Mouse (Mus musculus) forebrain, embryonic 11.5 days (tissue): ENCODE measurements around the gene Uhrf2. TPM values are rescaled to one million over a fixed set of nuclear protein-coding genes. Genes with fewer than 3 reads are reported as not detected.

Source experiments
- ATAC-seq: fragments of 200-750 bp; cut with Nextera tagmentation; replicated peaks from 2 replicates; pipeline ENCODE4 v1.8.0; 2017; ENCODE audit warnings: moderate TSS enrichment; ENCODE audit not compliant: low FRiP score
- DNase-seq: peaks from one replicate; pipeline ENCODE4 v3.0.0-alpha.2; 2017; ENCODE audit warnings: low spot score
- H3K27ac ChIP-seq: fragments of 300-500 bp; sonication (generic); 2 replicates; pipeline ENCODE4 v1.5.1; 2014; ENCODE audit warnings: low read depth, low read length
- H3K27me3 ChIP-seq: fragments of 300-500 bp; sonication (generic); 2 replicates; pipeline ENCODE4 v1.6.1; 2014; ENCODE audit warnings: mild to moderate bottlenecking, low read length, mixed read lengths; ENCODE audit not compliant: control insufficient read depth, insufficient read depth
- H3K36me3 ChIP-seq: fragments of 300-500 bp; sonication (generic); 2 replicates; pipeline ENCODE4 v1.6.1; 2014; ENCODE audit warnings: mild to moderate bottlenecking, low read length, moderate library complexity, mixed read lengths; ENCODE audit not compliant: control insufficient read depth, insufficient read depth
- H3K4me1 ChIP-seq: fragments of 300-500 bp; sonication (generic); replicated peaks from 2 replicates; pipeline ENCODE4 v1.6.1; 2014; ENCODE audit warnings: low read length, mixed read lengths; ENCODE audit not compliant: control insufficient read depth, insufficient read depth
- H3K4me2 ChIP-seq: fragments of 300-500 bp; sonication (generic); 2 replicates; pipeline ENCODE4 v1.6.1; 2014; ENCODE audit warnings: low read depth, mild to moderate bottlenecking, low read length, moderate library complexity, mixed read lengths; ENCODE audit not compliant: severe bottlenecking
- H3K4me3 ChIP-seq: fragments of 300-500 bp; sonication (generic); 2 replicates; pipeline ENCODE4 v1.5.1; 2014; ENCODE audit warnings: low read depth, low read length
- H3K9ac ChIP-seq: fragments of 300-500 bp; sonication (generic); 2 replicates; pipeline ENCODE4 v1.6.1; 2014; ENCODE audit warnings: low read length
- H3K9me3 ChIP-seq: fragments of 300-500 bp; sonication (generic); 2 replicates; pipeline ENCODE4 v1.6.1; 2016; ENCODE audit warnings: low read length, mixed read lengths; ENCODE audit not compliant: control insufficient read depth
- WGBS: fragments of 180-500 bp; shearing (Covaris S2); extraction: QIAGEN DNeasy Blood & Tissue Kit; methylation state at CpG from one replicate; pipeline ENCODE4 v1.1.7; 2014; 5-methylcytosine and 5-hydroxymethylcytosine counted together
- polyA plus RNA-seq: library from polyadenylated mRNA; unstranded; fragments of >200 nt; fragmentation: Nextera tagmentation; extraction: Ambion mirVana; gene quantifications from 2 replicates; pipeline ENCODE4 v1.2.1, GENCODE M21; 2014

The Uhrf2 gene
- polyA plus RNA-seq, 1 experiment from 2014 or later = 92.3 TPM

- DNase-seq (no peak), ATAC-seq (no peak)
- H3K9ac ChIP-seq = no peak overlapping the region
- H3K4me3 ChIP-seq = no peak overlapping the region
- peak overlapping the region; percentile 7; the same call in 1 of the 2 replicates for H3K27ac ChIP-seq
- H3K4me1 ChIP-seq = peaks cover 3% of the 10 kb centered on the region; the same call in 1 of the 2 replicates
- H3K9me3 ChIP-seq = no peaks in the 10 kb centered on the region
- WGBS = 64% methylated on average over 7 of the region's 7 CpGs
- no peak overlapping the region for H3K4me2 ChIP-seq
- H3K36me3 ChIP-seq = no peaks in the 10 kb centered on the region; the same call in 1 of the 2 replicates
- no peaks in the 10 kb centered on the region for H3K27me3 ChIP-seq
Observed at GRCm38 (mm10) chr19:30124999-30125669, 94.8 kb downstream of the Uhrf2 start.

- H3K4me2 ChIP-seq = no peak overlapping the region
- 0 out of 2 replicates have a peak overlapping the region, but pooled peaks have one; percentile 7 for H3K27ac ChIP-seq
- ATAC-seq = no peak
- no peak overlapping the region for H3K9ac ChIP-seq
- H3K27me3 ChIP-seq = no peaks in the 10 kb centered on the region
- 83% methylated on average over 7 of the region's 7 CpGs for WGBS
- no peaks in the 10 kb centered on the region; the same call in 1 of the 2 replicates for H3K36me3 ChIP-seq
- DNase-seq = no peak
- H3K4me1 ChIP-seq = peaks cover 3% of the 10 kb centered on the region; the same call in 1 of the 2 replicates
- no peak overlapping the region for H3K4me3 ChIP-seq
- no peaks in the 10 kb centered on the region for H3K9me3 ChIP-seq
Observed at GRCm38 (mm10) chr19:30125670-30126059, 95.4 kb downstream of the Uhrf2 start.

DNA sequence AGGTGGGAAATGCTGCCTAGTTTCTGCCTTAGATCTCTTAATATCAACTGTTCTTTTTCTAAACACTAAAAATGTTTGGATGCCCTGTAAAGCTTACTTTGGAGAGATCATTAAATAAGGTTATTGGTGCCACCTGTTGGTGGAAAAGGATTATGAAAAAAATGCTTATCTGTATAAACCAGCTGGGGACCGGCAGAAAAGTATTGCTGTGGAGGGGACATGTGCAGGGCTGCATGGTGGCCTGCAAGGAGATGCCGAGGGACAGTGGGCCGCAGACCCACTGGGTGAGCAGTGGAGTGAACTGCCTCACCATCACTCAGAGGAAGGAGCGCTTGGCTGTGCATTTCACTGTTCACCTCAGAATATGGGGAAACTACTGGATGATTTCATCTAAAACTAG is 97.9 kb downstream of the Uhrf2 start:
- DNase-seq (no peak), ATAC-seq (no peak)

GRCm38 (mm10) chr19:30136308-30136707 is 106.0 kb downstream of the Uhrf2 start:
- whole genome bisulfite sequencing = 86% methylated on average over 1 of the region's 1 CpGs
- no peaks in the 10 kb centered on the region for H3K27me3 ChIP-seq
- H3K36me3 ChIP-seq = peaks cover 2% of the 10 kb centered on the region; the same call in 1 of the 2 replicates
- H3K4me1 ChIP-seq = no peaks in the 10 kb centered on the region
- H3K4me2 ChIP-seq = no peak overlapping the region
- H3K27ac ChIP-seq = no peak overlapping the region
- H3K9ac ChIP-seq = no peak overlapping the region
- H3K9me3 ChIP-seq = no peaks in the 10 kb centered on the region
- DNase-seq = no peak
- no peak overlapping the region for H3K4me3 ChIP-seq
- no peak for ATAC-seq

More for the DNA sequence above, 97.9 kb downstream of the Uhrf2 start:
- no peak overlapping the region for H3K9ac ChIP-seq
- H3K27ac ChIP-seq = no peak overlapping the region
- 79% methylated on average over 4 of the region's 4 CpGs for WGBS
- no peaks in the 10 kb centered on the region; the same call in 1 of the 2 replicates for H3K36me3 ChIP-seq
- H3K4me3 ChIP-seq = no peak overlapping the region
- H3K9me3 ChIP-seq = no peaks in the 10 kb centered on the region
- peaks cover 3% of the 10 kb centered on the region; the same call in 1 of the 2 replicates for H3K4me1 ChIP-seq
- no peaks in the 10 kb centered on the region for H3K27me3 ChIP-seq
- no peak overlapping the region for H3K4me2 ChIP-seq

Other genes starting within 250 kb of the Uhrf2 start
- gene 9930021J03Rik, start 224.5 kb upstream of the Uhrf2 start, polyA plus RNA-seq = 7.3 and 8.1 TPM in 2 replicates
- 29.0 and 32.9 TPM in 2 replicates for gene Ranbp6, start 217.5 kb upstream of the Uhrf2 start, polyA plus RNA-seq
- gene Il33, start 105.4 kb upstream of the Uhrf2 start, polyA plus RNA-seq = 0.40 and 0.53 TPM in 2 replicates
- not detected in 2 replicates for gene Trpd52l3, start 26.7 kb upstream of the Uhrf2 start, polyA plus RNA-seq
- gene Gldc, start 144.9 kb downstream of the Uhrf2 start, polyA plus RNA-seq = 50.8 and 52.6 TPM in 2 replicates
- not detected in 2 replicates for gene Mbl2, start 202.4 kb downstream of the Uhrf2 start, polyA plus RNA-seq